Mouse (Mus musculus): ENCODE data around the gene Kdm4b. TPM values are rescaled to one million over a fixed set of nuclear protein-coding genes. Genes with fewer than 3 reads are reported as not detected.

Gene Kdm4b
- polyA plus RNA-seq, 1 experiment = not detected

GRCm38 (mm10) chr17:56305156-56305555 is 20.7 kb upstream of the Kdm4b start:
- Histone ChIP-seq H3K4me3 (ENCODE audit: insufficient read depth, low read depth, low read length) (no peak overlapping the region), H3K27ac (ENCODE audit: insufficient read depth, low read depth, low read length) (no peak overlapping the region), H3K4me1 (ENCODE audit: control insufficient read depth, insufficient read depth, low read length) (peaks cover 9% of the 10 kb centered on the region)
- 31% methylated on average over 9 of the region's 9 CpGs for WGBS
- TF ChIP-seq CTCF (IDR thresholded peaks at IDR 0.05; ENCODE audit: insufficient read depth, low read depth, low read length) (no peak), POLR2A (IDR thresholded peaks at IDR 0.05; ENCODE audit: insufficient read depth, low read depth, low read length) (no peak)

GRCm38 (mm10) chr17:56305826-56306225 is 20.0 kb upstream of the Kdm4b start:
- H3K4me1 ChIP-seq (ENCODE audit: control insufficient read depth, insufficient read depth, low read length) = peaks cover 9% of the 10 kb centered on the region
- no peak overlapping the region for H3K27ac ChIP-seq (ENCODE audit: insufficient read depth, low read depth, low read length)
- TF ChIP-seq POLR2A (IDR thresholded peaks at IDR 0.05; ENCODE audit: insufficient read depth, low read depth, low read length) (no peak), CTCF (IDR thresholded peaks at IDR 0.05; ENCODE audit: insufficient read depth, low read depth, low read length) (no peak)
- 60% methylated on average over 8 of the region's 8 CpGs for WGBS
- no peak overlapping the region for H3K4me3 ChIP-seq (ENCODE audit: insufficient read depth, low read depth, low read length)

GRCm38 (mm10) chr17:56308088-56308487 is 17.8 kb upstream of the Kdm4b start:
- peaks cover 7% of the 10 kb centered on the region for H3K4me1 ChIP-seq (ENCODE audit: control insufficient read depth, insufficient read depth, low read length)
- H3K27ac ChIP-seq (ENCODE audit: insufficient read depth, low read depth, low read length) = no peak overlapping the region
- TF ChIP-seq CTCF (IDR thresholded peaks at IDR 0.05; ENCODE audit: insufficient read depth, low read depth, low read length) (no peak), POLR2A (IDR thresholded peaks at IDR 0.05; ENCODE audit: insufficient read depth, low read depth, low read length) (no peak)
- H3K4me3 ChIP-seq (ENCODE audit: insufficient read depth, low read depth, low read length) = no peak overlapping the region
- 86% methylated on average over 6 of the region's 6 CpGs for WGBS

- Histone ChIP-seq H3K4me3 (ENCODE audit: insufficient read depth, low read depth, low read length) (no peak overlapping the region), H3K27ac (ENCODE audit: insufficient read depth, low read depth, low read length) (no peak overlapping the region), H3K4me1 (ENCODE audit: control insufficient read depth, insufficient read depth, low read length) (no peaks in the 10 kb centered on the region)
- TF ChIP-seq POLR2A (IDR thresholded peaks at IDR 0.05; ENCODE audit: insufficient read depth, low read depth, low read length) (no peak), CTCF (IDR thresholded peaks at IDR 0.05; ENCODE audit: insufficient read depth, low read depth, low read length) (no peak)
- 91% methylated on average over 15 of the region's 15 CpGs for WGBS
Observed at GRCm38 (mm10) chr17:56309191-56309945, 16.5 kb upstream of the Kdm4b start.

GRCm38 (mm10) chr17:56324419-56324818 is 1.4 kb upstream of the Kdm4b start:
- peaks cover 19% of the 10 kb centered on the region for H3K4me1 ChIP-seq (ENCODE audit: control insufficient read depth, insufficient read depth, low read length)
- no peak overlapping the region for H3K4me3 ChIP-seq (ENCODE audit: insufficient read depth, low read depth, low read length)
- H3K27ac ChIP-seq (ENCODE audit: insufficient read depth, low read depth, low read length) = no peak overlapping the region
- TF ChIP-seq POLR2A (IDR thresholded peaks at IDR 0.05; ENCODE audit: insufficient read depth, low read depth, low read length) (no peak), CTCF (IDR thresholded peaks at IDR 0.05; ENCODE audit: insufficient read depth, low read depth, low read length) (no peak)
- WGBS = 76% methylated on average over 3 of the region's 3 CpGs

- TF ChIP-seq POLR2A (IDR thresholded peaks at IDR 0.05; ENCODE audit: insufficient read depth, low read depth, low read length) = no peak
- no peak for TF ChIP-seq CTCF (IDR thresholded peaks at IDR 0.05; ENCODE audit: insufficient read depth, low read depth, low read length)
- peaks cover 30% of the 10 kb centered on the region for H3K4me1 ChIP-seq (ENCODE audit: control insufficient read depth, insufficient read depth, low read length)
- H3K4me3 ChIP-seq (ENCODE audit: insufficient read depth, low read depth, low read length) = peak overlapping the region; percentile 90
- under 1% methylated on average over 67 of the region's 67 CpGs for WGBS
- peak overlapping the region; percentile 82 for H3K27ac ChIP-seq (ENCODE audit: insufficient read depth, low read depth, low read length)
Observed at GRCm38 (mm10) chr17:56326153-56327147, 588 bp downstream of the Kdm4b start.

- no peak for TF ChIP-seq POLR2A (IDR thresholded peaks at IDR 0.05; ENCODE audit: insufficient read depth, low read depth, low read length)
- no peak for TF ChIP-seq CTCF (IDR thresholded peaks at IDR 0.05; ENCODE audit: insufficient read depth, low read depth, low read length)
- Histone ChIP-seq H3K27ac (ENCODE audit: insufficient read depth, low read depth, low read length) (no peak overlapping the region), H3K4me3 (ENCODE audit: insufficient read depth, low read depth, low read length) (no peak overlapping the region), H3K4me1 (ENCODE audit: control insufficient read depth, insufficient read depth, low read length) (peaks cover 43% of the 10 kb centered on the region)
Observed at GRCm38 (mm10) chr17:56329267-56329666, 3.4 kb downstream of the Kdm4b start.

GRCm38 (mm10) chr17:56330345-56330744 is 4.5 kb downstream of the Kdm4b start:
- Histone ChIP-seq H3K4me1 (ENCODE audit: control insufficient read depth, insufficient read depth, low read length) (peaks cover 47% of the 10 kb centered on the region), H3K4me3 (ENCODE audit: insufficient read depth, low read depth, low read length) (no peak overlapping the region), H3K27ac (ENCODE audit: insufficient read depth, low read depth, low read length) (no peak overlapping the region)
- TF ChIP-seq POLR2A (IDR thresholded peaks at IDR 0.05; ENCODE audit: insufficient read depth, low read depth, low read length) (no peak), CTCF (IDR thresholded peaks at IDR 0.05; ENCODE audit: insufficient read depth, low read depth, low read length) (no peak)
- 50% methylated on average over 3 of the region's 3 CpGs for WGBS

- Histone ChIP-seq H3K4me1 (ENCODE audit: control insufficient read depth, insufficient read depth, low read length) (peaks cover 54% of the 10 kb centered on the region), H3K4me3 (ENCODE audit: insufficient read depth, low read depth, low read length) (no peak overlapping the region), H3K27ac (ENCODE audit: insufficient read depth, low read depth, low read length) (no peak overlapping the region)
- TF ChIP-seq POLR2A (IDR thresholded peaks at IDR 0.05; ENCODE audit: insufficient read depth, low read depth, low read length) = no peak
- TF ChIP-seq CTCF (IDR thresholded peaks at IDR 0.05; ENCODE audit: insufficient read depth, low read depth, low read length) = no peak
Observed at GRCm38 (mm10) chr17:56331256-56331655, 5.4 kb downstream of the Kdm4b start.

Data from olfactory bulb, adult 2 months (tissue).